ENCODE assay signal across 14 mouse cellular contexts in the genomic region with DNA sequence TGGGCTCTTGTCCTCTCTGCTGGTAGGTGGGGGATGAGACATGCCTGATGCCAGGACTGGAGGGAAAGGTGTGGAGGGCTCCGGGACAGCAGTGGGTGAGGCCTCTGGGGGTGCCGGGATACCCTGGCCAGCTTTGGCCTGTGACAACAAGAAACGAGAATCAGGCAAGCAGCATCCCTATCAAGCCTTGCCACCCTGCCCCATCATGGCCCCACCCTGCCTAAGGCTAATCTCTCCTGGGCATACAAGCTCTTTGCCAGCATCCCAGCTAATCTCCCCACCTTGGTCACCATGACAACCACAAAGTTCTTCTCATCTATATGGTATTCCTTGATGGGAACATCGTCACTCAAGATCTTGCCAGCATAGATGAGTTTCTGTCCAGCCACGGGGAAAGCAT. TPM values are rescaled to one million over a fixed set of nuclear protein-coding genes. Genes with fewer than 3 reads are reported as not detected.
A peak's percentile ranks its signal among the peaks of the same experiment; 100 is the strongest.
DNase-seq lines count a peak whose midpoint lies in the region; ATAC-seq and TF ChIP-seq lines count a peak whose summit lies in the region.
"Had no signal": no experiment of that assay in that cellular context is flagged by ENCODE, and none has a peak within 500 bp of the region (broad histone marks: within the 10 kb centered on the region; RNA-seq: fewer than 3 reads in every experiment).

No protein-coding gene starts in this region.

- H3K9ac ChIP-seq in stomach, embryonic 14.5 days (replicated peaks; ENCODE audit: low read depth, low read length) = no peak overlapping the region
- no peak overlapping the region for H3K9ac ChIP-seq in stomach, postnatal 0 days (ENCODE audit: low read length)
- H3K9ac ChIP-seq in liver, embryonic 14.5 days (replicated peaks) = peak overlapping the region; percentile 96

- no peak for TF ChIP-seq EP300 in stomach, postnatal 0 days (optimal IDR thresholded peaks at IDR 0.05)
- TF ChIP-seq EP300 in liver, embryonic 14.5 days (IDR thresholded peaks at IDR 0.05; ENCODE audit: low read depth) = peak; percentile 98

- no peak overlapping the region for H3K27ac ChIP-seq in heart, embryonic 10.5 days
- H3K27ac ChIP-seq in stomach, embryonic 14.5 days (ENCODE audit: low read length) = no peak overlapping the region
- H3K27ac ChIP-seq in stomach, postnatal 0 days (replicated peaks) = no peak overlapping the region
- peak overlapping the region; percentile 97 for H3K27ac ChIP-seq in liver, embryonic 14.5 days
- H3K27ac ChIP-seq: layer of hippocampus, adult 2 months; macrophage had no signal

- no peaks in the 10 kb centered on the region for H3K27me3 ChIP-seq in heart, embryonic 10.5 days (ENCODE audit: insufficient read depth, poor library complexity, severe bottlenecking)
- H3K27me3 ChIP-seq in stomach, embryonic 14.5 days (ENCODE audit: control insufficient read depth, insufficient read depth, low read length) = no peaks in the 10 kb centered on the region
- H3K27me3 ChIP-seq in stomach, postnatal 0 days (ENCODE audit: control insufficient read depth, insufficient read depth, low read length) = no peaks in the 10 kb centered on the region
- H3K27me3 ChIP-seq in liver, embryonic 14.5 days (ENCODE audit: control insufficient read depth, insufficient read depth, low read length) = no peaks in the 10 kb centered on the region

- peaks cover 74% of the 10 kb centered on the region for H3K36me3 ChIP-seq in heart, embryonic 10.5 days
- H3K36me3 ChIP-seq in stomach, embryonic 14.5 days (ENCODE audit: control insufficient read depth, insufficient read depth, low read length) = peaks cover 76% of the 10 kb centered on the region
- H3K36me3 ChIP-seq in stomach, postnatal 0 days (ENCODE audit: control insufficient read depth, insufficient read depth, low read length) = peaks cover 37% of the 10 kb centered on the region
- H3K36me3 ChIP-seq in liver, embryonic 14.5 days (replicated peaks; ENCODE audit: control insufficient read depth, insufficient read depth, low read depth) = peaks cover 74% of the 10 kb centered on the region

- no peak overlapping the region for H3K4me2 ChIP-seq in stomach, embryonic 14.5 days (replicated peaks; ENCODE audit: low read depth, low read length)
- H3K4me2 ChIP-seq in stomach, postnatal 0 days (replicated peaks; ENCODE audit: low read depth) = no peak overlapping the region
- H3K4me2 ChIP-seq in liver, embryonic 14.5 days (ENCODE audit: low read depth) = peak overlapping the region; percentile 73

- peak; percentile 11; the same call in 1 of the 2 replicates for ATAC-seq in stomach, embryonic 14.5 days (ENCODE audit: insufficient number of reproducible peaks, insufficient read depth, low FRiP score, low read depth)
- ATAC-seq in stomach, postnatal 0 days (ENCODE audit: low FRiP score, low TSS enrichment) = no peak
- peak; percentile 83 for ATAC-seq in liver, embryonic 14.5 days (ENCODE audit: insufficient read depth)

- H3K9me3 ChIP-seq in heart, embryonic 10.5 days = no peaks in the 10 kb centered on the region
- no peaks in the 10 kb centered on the region for H3K9me3 ChIP-seq in stomach, embryonic 14.5 days (ENCODE audit: control insufficient read depth, low read depth, low read length)
- no peaks in the 10 kb centered on the region for H3K9me3 ChIP-seq in stomach, postnatal 0 days (ENCODE audit: control insufficient read depth, low read length)
- H3K9me3 ChIP-seq in liver, embryonic 14.5 days (ENCODE audit: control insufficient read depth, low read length) = no peaks in the 10 kb centered on the region

- H3K4me3 ChIP-seq in heart, embryonic 10.5 days = no peak overlapping the region
- H3K4me3 ChIP-seq in stomach, embryonic 14.5 days (ENCODE audit: low read depth, low read length) = no peak overlapping the region
- no peak overlapping the region for H3K4me3 ChIP-seq in stomach, postnatal 0 days (ENCODE audit: low read depth, low read length)
- H3K4me3 ChIP-seq in liver, embryonic 14.5 days (ENCODE audit: insufficient read depth in 1 of 2, low read depth in 2 of 2, low read length in 2 of 2) = peak overlapping the region; percentile 74 to 82
- H3K4me3 ChIP-seq: layer of hippocampus, adult 2 months had no signal

- WGBS in heart, embryonic 10.5 days = 87% methylated on average over 5 of the region's 5 CpGs
- WGBS in stomach, embryonic 14.5 days = 87% methylated on average over 5 of the region's 5 CpGs
- 83% methylated on average over 5 of the region's 5 CpGs for WGBS in stomach, postnatal 0 days
- WGBS in liver, embryonic 14.5 days (ENCODE audit: insufficient replicate concordance) = 12% methylated on average over 5 of the region's 5 CpGs

- peaks cover 37% of the 10 kb centered on the region for H3K4me1 ChIP-seq in heart, embryonic 10.5 days
- peaks cover 25% of the 10 kb centered on the region for H3K4me1 ChIP-seq in stomach, embryonic 14.5 days (ENCODE audit: control insufficient read depth, insufficient read depth, low read length)
- H3K4me1 ChIP-seq in stomach, postnatal 0 days (replicated peaks; ENCODE audit: control insufficient read depth, insufficient read depth) = no peaks in the 10 kb centered on the region
- peaks cover 37 to 58% of the 10 kb centered on the region in 2 experiments for H3K4me1 ChIP-seq in liver, embryonic 14.5 days (replicated peaks; ENCODE audit: control insufficient read depth in 2 of 2, insufficient read depth in 2 of 2, low read length in 1 of 2)

- no peak for TF ChIP-seq CTCF in stomach, postnatal 0 days (IDR thresholded peaks at IDR 0.05; ENCODE audit: low read depth)
- no peak for TF ChIP-seq CTCF in liver, embryonic 14.5 days (IDR thresholded peaks at IDR 0.05; ENCODE audit: low read depth)

- DNase-seq in heart, embryonic 10.5 days (ENCODE audit: low spot score) = peak; percentile 84
- no peak for DNase-seq in heart, adult 9 months (ENCODE audit: low spot score in 2 of 2)
- no peak for DNase-seq in stomach, postnatal 0 days (ENCODE audit: low spot score)
- peak; percentile 94 to 95 (median 95) for DNase-seq in liver, embryonic 14.5 days (ENCODE audit: low read depth in 3 of 3, low spot score in 3 of 3)
- DNase-seq in thymus, postnatal 10 days (ENCODE audit: low spot score in 2 of 2) = no peak
- no peak for DNase-seq in T-cell, adult 2 months (ENCODE audit: low spot score)
- no peak for DNase-seq in adrenal gland, postnatal 4 days (ENCODE audit: low spot score in 2 of 2)
- DNase-seq: B cell, adult 2 months; gastrocnemius, postnatal 10 days; heart, postnatal 10 days; kidney, adult 11 months had no signal

RNA-seq across cellular contexts. Expression of gene Rad23a, which starts 2.0 kb away (rescaled TPM):
- 137 and 154 TPM in 2 replicates for polyA plus RNA-seq in heart, embryonic 10.5 days (2016; fragmentation: Nextera tagmentation; extraction: Ambion mirVana)
- 119 and 125 TPM in 2 replicates for polyA plus RNA-seq in stomach, embryonic 14.5 days (2014; fragmentation: Nextera tagmentation; extraction: Ambion mirVana)
- polyA plus RNA-seq in stomach, postnatal 0 days (2015; fragmentation: Nextera tagmentation; extraction: Ambion mirVana) = 69.8 and 70.6 TPM in 2 replicates
- 139 and 184 TPM in 2 replicates for polyA plus RNA-seq in liver, embryonic 14.5 days (2012; rRNA removed)
- 258 and 279 TPM in 2 replicates for polyA plus RNA-seq in liver, embryonic 14.5 days (2014; fragmentation: Nextera tagmentation; extraction: Ambion mirVana)
- 10 to 100 TPM; 86.4 to 93.8 TPM for total RNA-seq in adrenal gland, postnatal 4 days (2021)

RNA-seq across cellular contexts. Expression of gene Gadd45gip1, which starts 7.2 kb away (rescaled TPM):
- 57.3 and 60.5 TPM in 2 replicates for polyA plus RNA-seq in heart, embryonic 10.5 days (2016; fragmentation: Nextera tagmentation; extraction: Ambion mirVana)
- polyA plus RNA-seq in stomach, embryonic 14.5 days (2014; fragmentation: Nextera tagmentation; extraction: Ambion mirVana) = 49.5 and 50.5 TPM in 2 replicates
- polyA plus RNA-seq in stomach, postnatal 0 days (2015; fragmentation: Nextera tagmentation; extraction: Ambion mirVana) = 38.5 and 39.3 TPM in 2 replicates
- 24.4 and 31.0 TPM in 2 replicates for polyA plus RNA-seq in liver, embryonic 14.5 days (2012; rRNA removed)
- polyA plus RNA-seq in liver, embryonic 14.5 days (2014; fragmentation: Nextera tagmentation; extraction: Ambion mirVana) = 50.2 and 55.7 TPM in 2 replicates
- 10 to 100 TPM; 46.9 to 48.0 TPM for total RNA-seq in adrenal gland, postnatal 4 days (2021)

RNA-seq across cellular contexts. Expression of gene Calr, which starts 8.2 kb away (rescaled TPM):
- 881 and 1,047 TPM in 2 replicates for polyA plus RNA-seq in heart, embryonic 10.5 days (2016; fragmentation: Nextera tagmentation; extraction: Ambion mirVana)
- 669 and 791 TPM in 2 replicates for polyA plus RNA-seq in stomach, embryonic 14.5 days (2014; fragmentation: Nextera tagmentation; extraction: Ambion mirVana)
- 522 and 537 TPM in 2 replicates for polyA plus RNA-seq in stomach, postnatal 0 days (2015; fragmentation: Nextera tagmentation; extraction: Ambion mirVana)
- polyA plus RNA-seq in liver, embryonic 14.5 days (2012; rRNA removed) = 144 and 262 TPM in 2 replicates
- 348 and 351 TPM in 2 replicates for polyA plus RNA-seq in liver, embryonic 14.5 days (2014; fragmentation: Nextera tagmentation; extraction: Ambion mirVana)
- 100 to 1,000 TPM; 480 to 531 TPM for total RNA-seq in adrenal gland, postnatal 4 days (2021)

RNA-seq across cellular contexts. Expression of gene Dand5, which starts 15.9 kb away (rescaled TPM):
- polyA plus RNA-seq in heart, embryonic 10.5 days (2016; fragmentation: Nextera tagmentation; extraction: Ambion mirVana) = 5.3 TPM in 2 replicates
- polyA plus RNA-seq in stomach, embryonic 14.5 days (2014; fragmentation: Nextera tagmentation; extraction: Ambion mirVana) = 7.1 and 7.6 TPM in 2 replicates
- 3.3 TPM in 2 replicates for polyA plus RNA-seq in stomach, postnatal 0 days (2015; fragmentation: Nextera tagmentation; extraction: Ambion mirVana)
- polyA plus RNA-seq in liver, embryonic 14.5 days (2012; rRNA removed) = 1.9 TPM in 2 replicates
- polyA plus RNA-seq in liver, embryonic 14.5 days (2014; fragmentation: Nextera tagmentation; extraction: Ambion mirVana) = 2.5 and 2.7 TPM in 2 replicates
- 1 to 10 TPM; 5.7 to 6.7 TPM for total RNA-seq in adrenal gland, postnatal 4 days (2021)

RNA-seq across cellular contexts. Expression of gene Farsa, which starts 18.3 kb away (rescaled TPM):
- polyA plus RNA-seq in heart, embryonic 10.5 days (2016; fragmentation: Nextera tagmentation; extraction: Ambion mirVana) = 80.8 and 108 TPM in 2 replicates
- polyA plus RNA-seq in stomach, embryonic 14.5 days (2014; fragmentation: Nextera tagmentation; extraction: Ambion mirVana) = 83.7 and 88.9 TPM in 2 replicates
- 43.3 and 44.3 TPM in 2 replicates for polyA plus RNA-seq in stomach, postnatal 0 days (2015; fragmentation: Nextera tagmentation; extraction: Ambion mirVana)
- 53.5 and 54.8 TPM in 2 replicates for polyA plus RNA-seq in liver, embryonic 14.5 days (2012; rRNA removed)
- polyA plus RNA-seq in liver, embryonic 14.5 days (2014; fragmentation: Nextera tagmentation; extraction: Ambion mirVana) = 45.8 and 48.7 TPM in 2 replicates
- 10 to 100 TPM; 61.0 to 63.6 TPM for total RNA-seq in adrenal gland, postnatal 4 days (2021)

Comparison
In these comparisons a context has a peak if more than half of its experiments do, and no peak if none do; other contexts are left out.
1. DNase-seq: peak in heart, embryonic 10.5 days (single experiment) and liver, embryonic 14.5 days (3 of 3); none in heart, adult 9 months (0 of 2), stomach, postnatal 0 days (single experiment), thymus, postnatal 10 days (0 of 2), T-cell, adult 2 months (single experiment) and adrenal gland, postnatal 4 days (0 of 2).
2. H3K4me3 ChIP-seq: peak in liver, embryonic 14.5 days (2 of 2); none in heart, embryonic 10.5 days (single experiment), stomach, embryonic 14.5 days (single experiment) and stomach, postnatal 0 days (single experiment).